Mouse (Mus musculus) olfactory bulb, adult 2 months (tissue): ENCODE results near the gene Mast4.

Experiments
- CTCF ChIP-seq: fragments of 200-500 bp; IDR thresholded peaks from 2 replicates; pipeline ENCODE4 v1.5.1; 2012; ENCODE audit warnings: low read depth, mild to moderate bottlenecking, low read length, moderate library complexity; ENCODE audit not compliant: insufficient read depth
- POLR2A ChIP-seq: fragments of 200-500 bp; IDR thresholded peaks from 2 replicates; pipeline ENCODE4 v1.6.1; 2012; ENCODE audit warnings: mild to moderate bottlenecking, low read depth, low read length, moderate library complexity; ENCODE audit not compliant: insufficient read depth

- TF ChIP-seq CTCF = no peak
- no peak for TF ChIP-seq POLR2A
These were observed 567.2 kb downstream of the Mast4 start for GRCm38 (mm10) chr13:102767110-102767509.
